Mouse (Mus musculus) myocyte (in vitro differentiated cells): Measurements from ENCODE around the gene Mocs1. TPM values are rescaled to one million over a fixed set of nuclear protein-coding genes. Genes with fewer than 3 reads are reported as not detected.

ENCODE experiments used
- H3K27me3 ChIP-seq: one replicate; pipeline ENCODE4 v1.6.1; 2011; ENCODE audit not compliant: control insufficient read depth, insufficient read depth, insufficient read length
- H3K36me3 ChIP-seq: one replicate; pipeline ENCODE4 v1.6.1; 2011; ENCODE audit not compliant: control insufficient read depth, insufficient read depth
- H3K4me2 ChIP-seq: one replicate; pipeline ENCODE4 v1.6.1; 2011; ENCODE audit warnings: low read depth, control low read depth
- H3K4me3 ChIP-seq: one replicate; pipeline ENCODE4 v1.5.1; 2011; ENCODE audit warnings: mild to moderate bottlenecking, control low read depth, moderate library complexity
- H3K79me2 ChIP-seq: one replicate; pipeline ENCODE4 v1.6.1; 2011; ENCODE audit not compliant: control insufficient read depth, insufficient read depth
- H3ac ChIP-seq: one replicate; pipeline ENCODE4 v1.6.1; 2011; ENCODE audit not compliant: control insufficient read depth, insufficient read length
- CEBPB ChIP-seq: IDR thresholded peaks from 2 replicates; pipeline ENCODE4 v1.6.1; 2011; ENCODE audit warnings: mild to moderate bottlenecking, moderate library complexity; ENCODE audit not compliant: poor library complexity, insufficient read depth, severe bottlenecking
- E2F4 ChIP-seq: IDR thresholded peaks from one replicate; pipeline ENCODE4 v1.6.1; 2011; ENCODE audit warnings: mild to moderate bottlenecking, control low read depth, moderate library complexity; ENCODE audit not compliant: insufficient read depth
- MAX ChIP-seq: IDR thresholded peaks from one replicate; pipeline ENCODE4 v1.6.1; 2011; ENCODE audit warnings: low read depth, mild to moderate bottlenecking, control low read depth
- MYOD1 ChIP-seq, 3 experiments: IDR thresholded peaks; one replicate each; pipeline ENCODE4 v1.6.1; 2011; ENCODE audit warnings: control low read depth in 2 of 3, low read depth in 2 of 3, mild to moderate bottlenecking in 2 of 3, moderate library complexity in 1 of 3; ENCODE audit not compliant: insufficient read length in 2 of 3, control insufficient read depth in 1 of 3
- MYOG ChIP-seq, 3 experiments: IDR thresholded peaks; one replicate each; pipeline ENCODE4 v1.6.1; 2011; ENCODE audit warnings: control low read depth in 2 of 3, low read depth in 2 of 3, mild to moderate bottlenecking in 2 of 3; ENCODE audit not compliant: insufficient read length in 2 of 3, control insufficient read depth in 1 of 3, insufficient read depth in 1 of 3
- POLR2A ChIP-seq: IDR thresholded peaks from one replicate; pipeline ENCODE4 v1.6.1; 2011; ENCODE audit warnings: low read depth, mild to moderate bottlenecking, control low read depth, moderate library complexity; ENCODE audit not compliant: insufficient read length
- POLR2AphosphoS2 ChIP-seq: IDR thresholded peaks from one replicate; pipeline ENCODE4 v1.6.1; 2011; ENCODE audit warnings: low read depth, control low read depth; ENCODE audit not compliant: insufficient read length
- REST ChIP-seq: IDR thresholded peaks from one replicate; pipeline ENCODE4 v1.6.1; 2011; ENCODE audit warnings: mild to moderate bottlenecking, control low read depth, moderate library complexity; ENCODE audit not compliant: insufficient read depth, insufficient read length
- SRF ChIP-seq: IDR thresholded peaks from one replicate; pipeline ENCODE4 v1.6.1; 2011; ENCODE audit warnings: low read depth; ENCODE audit not compliant: control insufficient read depth, insufficient read length
- TCF12 ChIP-seq: IDR thresholded peaks from one replicate; pipeline ENCODE4 v1.6.1; 2011; ENCODE audit warnings: mild to moderate bottlenecking, control low read depth; ENCODE audit not compliant: poor library complexity, insufficient read depth, severe bottlenecking
- TCF3 ChIP-seq: IDR thresholded peaks from one replicate; pipeline ENCODE4 v1.6.1; 2011; ENCODE audit warnings: low read depth, control low read depth; ENCODE audit not compliant: insufficient read length
- USF1 ChIP-seq: IDR thresholded peaks from one replicate; pipeline ENCODE4 v1.6.1; 2011; ENCODE audit warnings: low read depth, mild to moderate bottlenecking, control low read depth, moderate library complexity
- polyA plus RNA-seq: library from polyadenylated mRNA; unstranded; fragments of >200 nt; fragmentation: generic; extraction: Trizol; gene quantifications from one replicate; pipeline ENCODE4 v1.2.1, GENCODE M21; 2012; ENCODE audit warnings: missing spikeins

The Mocs1 gene
- polyA plus RNA-seq, 1 experiment: 12.7 TPM

GRCm38 (mm10) chr17:49456334-49456733 is 28.2 kb downstream of the Mocs1 start:
- H3K79me2 ChIP-seq: no peaks in the 10 kb centered on the region
- no peak overlapping the region for H3K4me2 ChIP-seq
- no peaks in the 10 kb centered on the region for H3K36me3 ChIP-seq
- H3K27me3 ChIP-seq: no peaks in the 10 kb centered on the region
- no peak overlapping the region for H3ac ChIP-seq
- H3K4me3 ChIP-seq: no peak overlapping the region
- TF ChIP-seq POLR2AphosphoS2 (no peak), POLR2A (no peak), USF1 (no peak)

GRCm38 (mm10) chr17:49457833-49458232 is 29.7 kb downstream of the Mocs1 start:
- Histone ChIP-seq H3K4me3 (no peak overlapping the region), H3K4me2 (no peak overlapping the region), H3K27me3 (no peaks in the 10 kb centered on the region), H3K79me2 (no peaks in the 10 kb centered on the region), H3ac (no peak overlapping the region), H3K36me3 (no peaks in the 10 kb centered on the region)
- no peak for TF ChIP-seq E2F4

DNA sequence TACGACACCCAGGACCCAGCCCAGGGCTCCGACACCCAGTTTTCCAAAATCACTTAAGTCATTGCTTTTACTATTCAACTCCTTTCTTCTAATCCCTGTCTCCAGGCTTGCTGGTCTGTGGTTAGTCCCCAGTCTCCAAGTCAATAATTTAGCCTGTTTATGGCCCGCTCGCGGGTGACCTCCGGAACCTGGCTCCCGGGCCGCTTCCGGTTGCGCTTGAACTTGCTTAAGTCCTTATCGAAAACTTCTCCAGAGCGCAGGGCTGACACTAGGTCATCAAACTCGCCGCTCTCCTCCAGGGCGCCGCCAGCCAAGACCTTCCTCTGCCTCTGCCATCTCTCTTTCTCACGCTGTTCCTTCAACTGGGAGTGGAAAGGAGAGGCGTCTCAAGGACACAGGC is 30.2 kb downstream of the Mocs1 start:
- H3K79me2 ChIP-seq: no peaks in the 10 kb centered on the region
- no peaks in the 10 kb centered on the region for H3K27me3 ChIP-seq
- no peak overlapping the region for H3K4me3 ChIP-seq
- no peak overlapping the region for H3ac ChIP-seq
- no peaks in the 10 kb centered on the region for H3K36me3 ChIP-seq
- TF ChIP-seq E2F4 (no peak), TCF12 (no peak), POLR2AphosphoS2 (no peak), POLR2A (no peak), USF1 (no peak), TCF3 (no peak), REST (no peak), CEBPB (no peak), MYOD1 (IDR thresholded peaks at IDR 0.05; ENCODE audit: control insufficient read depth in 1 of 3, insufficient read length in 2 of 3, low read depth in 2 of 3) (no peak), MYOG (IDR thresholded peaks at IDR 0.05; ENCODE audit: control insufficient read depth in 1 of 3, insufficient read depth in 1 of 3, insufficient read length in 2 of 3, low read depth in 2 of 3) (no peak), MAX (no peak), SRF (no peak)
- no peak overlapping the region for H3K4me2 ChIP-seq

DNA sequence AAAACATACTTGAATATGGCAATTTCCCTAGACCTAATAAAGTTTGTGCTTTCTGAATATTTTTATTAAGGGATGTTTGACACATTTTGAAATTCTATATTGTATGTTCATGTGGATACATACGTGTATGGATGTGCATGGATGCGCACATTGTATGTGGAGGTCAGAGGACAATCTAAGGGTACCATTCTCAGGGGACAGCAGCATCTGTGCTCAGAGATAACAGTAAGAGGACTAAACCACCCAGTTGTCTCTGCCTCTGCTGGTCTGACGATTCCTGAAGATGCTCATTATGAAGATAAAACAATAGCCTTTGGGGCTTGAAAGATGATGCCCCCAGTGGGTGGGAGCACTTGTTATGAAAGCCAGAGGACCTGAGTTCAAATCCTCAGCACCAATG is 36.7 kb downstream of the Mocs1 start:
- TF ChIP-seq SRF (no peak), MYOD1 (IDR thresholded peaks at IDR 0.05; ENCODE audit: control insufficient read depth in 1 of 3, insufficient read length in 2 of 3, low read depth in 2 of 3) (no peak), TCF3 (no peak), E2F4 (no peak), CEBPB (no peak), MYOG (IDR thresholded peaks at IDR 0.05; ENCODE audit: control insufficient read depth in 1 of 3, insufficient read depth in 1 of 3, insufficient read length in 2 of 3, low read depth in 2 of 3) (no peak), MAX (no peak), REST (no peak)
- Histone ChIP-seq H3K79me2 (no peaks in the 10 kb centered on the region), H3K27me3 (no peaks in the 10 kb centered on the region), H3K36me3 (peaks cover 4% of the 10 kb centered on the region), H3K4me2 (no peak overlapping the region), H3K4me3 (no peak overlapping the region), H3ac (no peak overlapping the region)

GRCm38 (mm10) chr17:49468223-49468622 is 40.1 kb downstream of the Mocs1 start:
- no peak overlapping the region for H3K4me3 ChIP-seq

More at GRCm38 (mm10) chr17:49468223-49468622, 40.1 kb downstream of the Mocs1 start:
- H3K27me3 ChIP-seq: no peaks in the 10 kb centered on the region
- TF ChIP-seq POLR2A (no peak), USF1 (no peak), MAX (no peak), CEBPB (no peak), MYOD1 (IDR thresholded peaks at IDR 0.05; ENCODE audit: control insufficient read depth in 1 of 3, insufficient read length in 2 of 3, low read depth in 2 of 3) (no peak), POLR2AphosphoS2 (no peak), E2F4 (no peak), MYOG (IDR thresholded peaks at IDR 0.05; ENCODE audit: control insufficient read depth in 1 of 3, insufficient read depth in 1 of 3, insufficient read length in 2 of 3, low read depth in 2 of 3) (no peak), TCF3 (no peak), TCF12 (no peak), SRF (no peak)
- H3K79me2 ChIP-seq: no peaks in the 10 kb centered on the region
- no peak overlapping the region for H3K4me2 ChIP-seq
- H3K36me3 ChIP-seq: peaks cover 4% of the 10 kb centered on the region
- no peak overlapping the region for H3ac ChIP-seq
